Mouse (Mus musculus) kidney, adult 9 months (tissue): ENCODE results near the gene Ciao1.
"Not testable (repeated sequence)": the region's sequence is repeated elsewhere in the genome, so short reads cannot be mapped to it uniquely, and the experiment has no call there.

Source experiments
- DNase-seq: peaks from one replicate; pipeline ENCODE4 v3.0.0; 2022

Ciao1 gene

GRCm38 (mm10) chr2:127247592-127248333, at the start of gene Ciao1, which contains the start of gene Tmem127:
TSS of gene Ciao1 (minus strand) at chr2:127247816.
TSS of gene Tmem127 (plus strand) at chr2:127247908.
- peak; percentile 99 for DNase-seq

GRCm38 (mm10) chr2:127297001-127297805, 49.6 kb upstream of the Ciao1 start:
- DNase-seq = no peak

- no peak for DNase-seq
Measured at GRCm38 (mm10) chr2:127292250-127292649, 44.6 kb upstream of the Ciao1 start.

DNA sequence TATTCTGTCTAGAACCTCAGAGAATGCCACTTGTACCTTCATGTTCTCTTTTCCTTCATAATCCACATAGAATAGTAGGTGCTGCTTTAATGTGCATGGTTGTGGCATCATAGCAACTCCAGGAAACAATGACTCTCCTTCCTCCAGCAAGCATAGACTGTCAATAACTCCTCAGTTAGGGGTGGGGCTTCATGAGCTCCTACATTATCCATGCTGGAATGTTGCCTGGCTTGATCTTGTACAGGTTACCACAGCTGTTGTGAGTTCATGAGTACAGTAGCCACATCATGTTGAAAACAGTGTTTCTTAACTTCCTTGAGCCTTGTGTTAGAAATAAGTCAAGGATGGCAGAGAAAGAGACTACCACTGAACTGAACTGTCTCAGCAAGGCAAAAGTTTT, 30.5 kb upstream of the Ciao1 start:
- DNase-seq = no peak

DNA sequence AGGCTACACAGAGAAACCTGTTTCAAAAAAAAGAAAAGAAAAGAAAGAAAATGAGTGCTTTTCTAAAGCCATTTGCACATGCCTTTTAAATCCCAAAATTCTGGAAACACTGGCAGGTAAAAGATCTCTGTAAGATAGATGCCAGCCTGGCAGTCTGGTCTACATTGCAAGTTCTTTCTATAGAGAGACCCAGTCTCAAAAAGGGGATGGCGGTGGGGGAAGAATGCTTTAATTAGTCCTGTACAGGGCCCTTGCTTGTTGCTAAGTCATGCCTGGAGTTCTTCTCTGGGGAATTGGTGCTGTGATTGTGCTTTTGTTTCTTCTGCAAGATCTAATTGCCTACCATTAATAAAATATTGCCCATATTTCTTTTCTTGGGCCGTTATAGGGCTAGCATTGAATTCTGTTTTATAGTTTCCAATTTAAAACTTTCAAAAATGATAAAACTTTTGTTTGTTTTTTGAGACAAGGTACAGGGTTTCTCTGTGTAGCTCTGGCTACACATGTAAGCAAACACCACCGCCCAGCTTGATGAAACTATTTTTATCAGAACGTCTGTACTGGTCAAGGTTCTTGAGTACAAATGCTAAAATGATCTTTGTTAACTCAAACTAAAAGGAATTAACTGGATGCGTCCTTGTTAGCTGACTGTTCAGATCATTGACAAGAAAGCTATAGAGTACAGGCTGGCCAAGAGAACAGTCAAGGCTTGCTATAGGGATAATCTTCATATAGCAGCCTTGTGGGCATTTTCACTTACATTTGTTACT, 28.1 kb upstream of the Ciao1 start:
- DNase-seq = no peak

- no peak for DNase-seq
Measured at GRCm38 (mm10) chr2:127274590-127274989, 27.0 kb upstream of the Ciao1 start.

- DNase-seq = no peak
Measured at GRCm38 (mm10) chr2:127272806-127273205, 25.2 kb upstream of the Ciao1 start.

- not testable (repeated sequence) for DNase-seq
Measured at GRCm38 (mm10) chr2:127272049-127272448, 24.4 kb upstream of the Ciao1 start.

GRCm38 (mm10) chr2:127271042-127271515, 23.5 kb upstream of the Ciao1 start:
- DNase-seq = peak; percentile 29

GRCm38 (mm10) chr2:127270300-127271041, 22.9 kb upstream of the Ciao1 start:
- DNase-seq = peak; percentile 86

GRCm38 (mm10) chr2:127269491-127270299, 22.1 kb upstream of the Ciao1 start, which contains the start of gene Stard7:
TSS of gene Stard7 (plus strand) at chr2:127270218.
- peak; percentile 99 for DNase-seq

GRCm38 (mm10) chr2:127267854-127268253, 20.2 kb upstream of the Ciao1 start:
- peak; percentile 41 for DNase-seq

GRCm38 (mm10) chr2:127262480-127262879, 14.9 kb upstream of the Ciao1 start:
- no peak for DNase-seq

- no peak for DNase-seq
Measured at GRCm38 (mm10) chr2:127259340-127259739, 11.7 kb upstream of the Ciao1 start.

GRCm38 (mm10) chr2:127255294-127255693, 7.7 kb upstream of the Ciao1 start:
- DNase-seq = no peak

DNA sequence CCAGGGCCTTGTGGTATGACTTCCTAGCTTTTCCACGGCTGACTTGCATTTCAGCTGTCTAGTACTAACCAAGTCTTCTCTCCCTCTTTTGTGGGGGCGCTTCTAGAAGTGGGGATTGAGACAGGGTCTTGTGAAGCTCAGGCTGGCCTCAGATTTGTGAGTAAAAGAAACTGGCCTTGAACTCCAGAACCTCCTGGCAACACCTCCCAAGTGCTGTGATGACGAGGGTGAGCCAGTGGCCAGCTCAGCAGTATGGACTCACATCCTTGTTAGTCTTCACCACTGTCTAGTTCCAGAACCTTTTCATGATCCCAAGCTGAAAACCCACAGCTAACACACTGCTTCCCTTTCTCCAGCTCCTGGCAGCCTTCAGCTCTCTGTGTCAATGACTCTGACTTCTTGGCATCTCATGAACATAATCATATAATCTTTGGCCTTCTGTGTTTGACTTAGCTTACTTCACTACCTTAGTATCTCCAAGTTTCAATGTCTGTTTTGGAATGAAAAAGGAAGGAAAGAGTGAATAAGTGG, 7.1 kb upstream of the Ciao1 start:
- no peak for DNase-seq

GRCm38 (mm10) chr2:127252787-127253186, 5.2 kb upstream of the Ciao1 start:
- no peak for DNase-seq

- peak; percentile 49 for DNase-seq
Measured at GRCm38 (mm10) chr2:127251880-127252527, 4.4 kb upstream of the Ciao1 start.

GRCm38 (mm10) chr2:127251457-127251856, 3.8 kb upstream of the Ciao1 start:
- DNase-seq = peak; percentile 48

DNA sequence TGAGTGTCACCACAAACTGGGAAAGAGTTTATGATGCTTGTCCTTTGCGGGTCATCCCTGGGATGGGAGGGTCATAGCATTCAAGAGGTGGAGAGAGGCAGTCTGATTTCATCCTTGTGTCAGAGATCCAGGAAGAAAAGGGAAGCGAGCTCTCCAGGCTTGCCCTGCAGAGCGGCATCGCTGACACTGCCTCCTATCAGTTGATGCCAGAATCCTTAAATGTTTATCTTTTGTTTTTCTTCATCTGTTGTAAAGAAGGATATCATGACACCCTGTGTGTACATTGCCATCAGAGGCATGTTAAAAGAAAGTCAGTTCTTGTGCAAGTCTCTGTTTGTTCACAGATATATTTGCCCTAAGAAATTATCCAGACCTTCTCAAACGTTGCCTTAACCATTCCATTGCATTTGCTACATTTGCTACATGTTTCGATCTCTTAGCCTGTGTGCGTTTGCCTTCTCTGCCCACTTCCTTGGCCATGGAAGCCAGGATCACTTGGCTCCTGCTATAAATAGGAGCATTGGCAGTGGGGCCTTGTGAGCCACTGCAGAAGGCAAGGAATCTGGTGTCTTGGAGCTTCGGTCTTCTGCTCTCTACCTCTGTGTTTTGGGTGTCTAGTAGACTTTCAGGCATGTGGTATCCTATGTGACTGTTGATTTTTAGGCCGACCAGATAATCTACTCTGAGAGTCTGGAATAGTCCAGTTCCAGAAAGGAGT, 2.8 kb upstream of the Ciao1 start:
- DNase-seq = no peak
